Mouse (Mus musculus): ENCODE data around the gene Anapc2. TPM values are rescaled to one million over a fixed set of nuclear protein-coding genes. Genes with fewer than 3 reads are reported as not detected.

The Anapc2 gene
- total and polyA plus RNA-seq, 2 experiments from 2014 or later: 37.9 to 108 TPM

DNA sequence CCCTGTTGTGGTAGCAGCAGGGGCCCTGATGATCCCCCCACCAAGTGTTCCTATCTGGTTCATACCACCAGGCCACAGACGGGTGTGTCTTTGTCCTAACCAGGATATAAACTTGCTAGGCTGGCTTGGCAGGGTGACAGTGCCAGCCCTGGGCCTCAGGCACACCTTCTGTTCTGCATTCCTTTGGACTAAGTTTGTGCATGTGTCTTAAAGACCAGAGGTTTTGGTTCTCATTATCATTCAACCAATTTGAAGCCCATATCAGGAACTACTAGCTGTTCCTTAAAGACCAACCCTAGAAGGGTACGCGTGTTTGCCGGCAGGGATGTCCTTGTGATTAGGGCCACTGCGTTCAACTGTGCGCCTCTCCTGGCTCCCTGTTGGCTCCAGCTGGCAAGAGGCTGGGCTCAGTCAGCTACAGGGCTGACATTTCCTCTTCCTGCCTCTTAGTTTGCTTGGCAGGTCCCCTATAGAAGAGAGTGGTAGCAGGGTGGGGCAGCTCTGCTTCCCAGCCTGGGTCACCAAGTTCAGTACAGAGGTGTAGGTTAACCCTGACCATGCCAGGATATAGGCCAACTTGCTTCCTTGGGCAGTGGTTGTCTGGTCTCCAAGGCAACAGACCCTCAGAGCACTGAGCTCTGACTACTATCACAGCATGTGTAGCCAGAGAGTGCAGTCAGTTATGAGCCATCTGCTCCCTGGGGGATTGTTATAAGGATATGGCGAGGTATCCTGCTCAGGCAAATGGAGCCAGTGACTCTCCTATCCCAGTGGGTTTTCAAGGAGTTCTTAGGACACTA, 14.8 kb downstream of the Anapc2 start:
- no peaks in the 10 kb centered on the region for H3K9me3 ChIP-seq (ENCODE audit: low read length)
- H3K9ac ChIP-seq: no peak overlapping the region
- H3K27ac ChIP-seq (ENCODE audit: low read depth, low read length): no peak overlapping the region
- peaks cover 24% of the 10 kb centered on the region; the same call in 1 of the 2 replicates for H3K27me3 ChIP-seq (ENCODE audit: insufficient read depth, low read length)
- WGBS: 49% methylated on average over 7 of the region's 7 CpGs
- no peak overlapping the region for H3K4me3 ChIP-seq (ENCODE audit: low read depth, low read length)
- no peak overlapping the region for H3K4me2 ChIP-seq (ENCODE audit: low read depth)
- DNase-seq (no peak), ATAC-seq (peak; percentile 32; the same call in 1 of the 2 replicates)
- peaks cover 8% of the 10 kb centered on the region; the same call in 1 of the 2 replicates for H3K4me1 ChIP-seq (ENCODE audit: insufficient read depth)
- peaks cover 38% of the 10 kb centered on the region for H3K36me3 ChIP-seq (ENCODE audit: insufficient read depth)
- TF ChIP-seq CTCF (IDR thresholded peaks at IDR 0.05; ENCODE audit: low read depth): no peak

DNA sequence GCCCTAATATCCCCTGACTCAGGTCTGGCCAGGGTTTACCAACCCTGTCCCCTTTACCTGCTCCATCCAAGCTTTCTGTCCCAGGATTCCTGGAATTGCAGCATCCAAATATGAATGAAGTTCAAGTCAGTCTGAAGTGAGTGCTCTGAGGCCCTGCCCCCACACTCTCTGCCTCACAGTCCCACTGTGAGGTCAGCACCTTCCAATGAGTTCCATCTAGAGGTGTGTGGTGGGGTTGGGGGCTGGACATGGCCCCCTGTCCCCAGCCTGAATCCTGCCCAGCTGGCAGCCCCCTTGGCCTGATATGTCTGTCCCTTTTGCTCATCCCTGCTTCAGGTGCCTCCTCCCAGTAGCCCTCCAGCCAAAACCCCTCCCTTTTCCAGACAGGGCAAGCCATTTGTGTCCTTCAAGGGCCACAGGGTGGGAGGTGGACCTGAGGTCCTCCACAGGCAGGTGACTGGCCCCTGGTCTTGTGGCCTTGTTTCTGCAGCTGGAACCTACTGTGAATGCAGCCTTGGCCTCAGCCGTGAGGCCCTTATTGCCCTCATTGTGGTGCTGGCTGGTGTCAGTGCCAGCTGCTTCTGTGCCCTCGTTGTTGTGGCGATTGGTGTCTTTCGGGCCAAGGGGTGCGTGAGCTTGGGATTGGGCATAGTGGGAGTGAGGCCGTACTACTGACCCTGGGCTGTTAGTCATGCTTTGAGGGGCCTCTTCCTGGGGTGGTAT, 15.8 kb downstream of the Anapc2 start, which contains the start of gene Tmem210:
TSS of gene Tmem210 (plus strand) at position 219 of the 723 bp plus-strand sequence.
- DNase-seq (no peak), ATAC-seq (no peak)
- Histone ChIP-seq H3K27me3 (ENCODE audit: insufficient read depth, low read length) (peaks cover 33% of the 10 kb centered on the region), H3K9ac (no peak within 1 kb of the TSS), H3K27ac (ENCODE audit: low read depth, low read length) (no peak within 1 kb of the TSS), H3K4me1 (ENCODE audit: insufficient read depth) (peaks cover 8% of the 10 kb centered on the region; the same call in 1 of the 2 replicates), H3K4me3 (ENCODE audit: low read depth, low read length) (no peak within 1 kb of the TSS), H3K9me3 (ENCODE audit: low read length) (no peaks in the 10 kb centered on the region), H3K36me3 (ENCODE audit: insufficient read depth) (peaks cover 28% of the 10 kb centered on the region), H3K4me2 (ENCODE audit: low read depth) (no peak within 1 kb of the TSS)
- WGBS: 81% methylated on average over 6 of the region's 6 CpGs
- TF ChIP-seq CTCF (IDR thresholded peaks at IDR 0.05; ENCODE audit: low read depth): no peak

DNA sequence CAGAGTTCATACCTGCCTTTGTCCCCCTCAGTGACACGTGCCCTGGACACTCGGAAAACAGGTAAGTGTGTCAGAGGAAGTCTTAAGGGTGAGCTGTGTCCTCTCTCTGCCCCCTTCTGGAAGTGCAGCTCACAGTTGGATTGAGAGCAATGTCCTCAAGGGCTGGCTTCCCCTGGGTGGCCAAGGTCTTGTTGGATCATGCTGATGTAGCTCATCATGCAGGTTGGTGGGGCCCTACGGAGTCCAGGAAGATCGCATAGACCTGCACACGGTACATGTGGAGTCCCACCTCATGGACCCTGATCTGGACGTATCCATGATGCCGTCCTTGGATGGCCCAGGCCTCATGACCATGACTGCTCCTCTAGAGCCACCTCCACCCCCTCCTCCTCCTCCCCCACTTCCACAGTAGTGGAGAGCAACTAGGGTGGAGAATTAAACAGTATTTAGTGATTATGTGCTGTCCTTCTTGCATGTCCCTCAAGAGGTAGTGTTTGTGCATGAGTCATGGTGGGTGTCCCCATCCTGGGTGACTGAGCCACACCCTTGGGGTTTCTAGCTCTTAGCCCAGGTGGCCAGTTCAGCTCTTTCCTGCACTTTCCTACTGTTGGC, 16.6 kb downstream of the Anapc2 start:
- Histone ChIP-seq H3K4me3 (ENCODE audit: low read depth, low read length) (no peak overlapping the region), H3K27ac (ENCODE audit: low read depth, low read length) (no peak overlapping the region), H3K36me3 (ENCODE audit: insufficient read depth) (peaks cover 25% of the 10 kb centered on the region), H3K9me3 (ENCODE audit: low read length) (no peaks in the 10 kb centered on the region), H3K9ac (no peak overlapping the region), H3K27me3 (ENCODE audit: insufficient read depth, low read length) (peaks cover 37% of the 10 kb centered on the region), H3K4me2 (ENCODE audit: low read depth) (no peak overlapping the region), H3K4me1 (ENCODE audit: insufficient read depth) (peaks cover 8% of the 10 kb centered on the region; the same call in 1 of the 2 replicates)
- TF ChIP-seq CTCF (IDR thresholded peaks at IDR 0.05; ENCODE audit: low read depth): 0 out of 2 replicates have a peak, but pooled peaks have one; percentile 4
- WGBS: 86% methylated on average over 7 of the region's 7 CpGs
- no peak for ATAC-seq
- DNase-seq: no peak

DNA sequence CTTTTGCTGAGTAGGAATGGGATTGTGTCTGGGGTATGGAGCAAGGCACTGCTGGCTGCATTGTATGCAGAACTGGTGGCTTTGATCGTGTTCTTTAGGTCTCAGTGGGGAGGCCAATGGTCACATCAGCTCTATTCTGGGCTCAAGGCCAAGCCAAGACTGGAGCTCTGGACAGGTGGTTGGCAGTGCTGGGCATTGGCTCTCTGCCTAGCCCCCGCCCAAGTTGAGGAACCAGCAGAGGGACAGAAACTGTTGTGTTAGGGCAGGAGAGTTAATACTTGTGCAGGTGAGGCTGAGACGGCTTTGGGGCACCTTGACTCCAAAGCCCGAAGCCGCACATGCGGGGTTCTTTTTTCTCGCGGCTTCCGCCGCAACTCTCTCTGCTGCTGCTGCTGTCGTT, 17.4 kb downstream of the Anapc2 start, which contains the start of gene Lrrc26:
TSS of gene Lrrc26 (plus strand) at position 265 of the 400 bp plus-strand sequence.
- Histone ChIP-seq H3K4me2 (ENCODE audit: low read depth) (peak within 1 kb of the TSS; percentile 60), H3K36me3 (ENCODE audit: insufficient read depth) (peaks cover 23% of the 10 kb centered on the region), H3K9me3 (ENCODE audit: low read length) (no peaks in the 10 kb centered on the region), H3K9ac (peak within 1 kb of the TSS; percentile 48), H3K4me3 (ENCODE audit: low read depth, low read length) (peak within 1 kb of the TSS; percentile 28), H3K27me3 (ENCODE audit: insufficient read depth, low read length) (peaks cover 39% of the 10 kb centered on the region), H3K4me1 (ENCODE audit: insufficient read depth) (peaks cover 8% of the 10 kb centered on the region; the same call in 1 of the 2 replicates), H3K27ac (ENCODE audit: low read depth, low read length) (no peak within 1 kb of the TSS)
- TF ChIP-seq CTCF (IDR thresholded peaks at IDR 0.05; ENCODE audit: low read depth): no peak
- DNase-seq (no peak), ATAC-seq (no peak)
- 7% methylated on average over 11 of the region's 11 CpGs for WGBS

DNA sequence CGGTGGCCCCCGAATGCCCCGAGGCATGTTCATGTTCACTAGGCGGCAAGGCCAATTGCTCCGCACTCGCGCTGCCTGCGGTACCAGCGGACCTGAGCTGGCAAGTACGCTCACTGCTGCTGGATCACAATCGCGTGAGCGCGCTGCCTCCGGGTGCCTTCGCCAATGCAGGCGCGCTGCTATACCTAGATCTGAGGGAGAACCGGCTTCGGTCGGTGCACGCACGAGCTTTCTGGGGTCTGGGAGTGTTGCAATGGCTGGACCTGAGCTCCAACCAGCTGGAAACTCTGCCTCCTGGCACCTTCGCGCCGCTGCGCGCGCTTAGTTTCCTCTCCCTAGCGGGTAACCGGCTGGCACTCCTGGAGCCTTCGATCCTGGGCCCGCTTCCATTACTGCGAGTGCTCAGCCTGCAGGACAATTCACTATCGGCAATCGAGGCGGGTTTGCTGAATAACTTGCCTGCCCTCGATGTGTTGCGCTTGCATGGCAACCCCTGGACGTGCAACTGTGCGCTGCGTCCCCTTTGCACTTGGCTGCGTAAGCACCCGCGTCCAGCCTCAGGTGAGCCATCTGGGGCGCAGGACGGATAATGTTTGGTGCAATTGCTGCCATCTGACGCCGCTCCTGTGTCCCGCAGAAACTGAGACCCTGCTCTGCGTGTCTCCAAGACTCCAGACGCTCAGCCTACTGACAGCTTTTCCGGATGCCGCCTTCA, 18.0 kb downstream of the Anapc2 start:
- Histone ChIP-seq H3K9ac (peak overlapping the region; percentile 48), H3K36me3 (ENCODE audit: insufficient read depth) (peaks cover 22% of the 10 kb centered on the region), H3K4me3 (ENCODE audit: low read depth, low read length) (peak overlapping the region; percentile 28), H3K27me3 (ENCODE audit: insufficient read depth, low read length) (peaks cover 39% of the 10 kb centered on the region), H3K9me3 (ENCODE audit: low read length) (no peaks in the 10 kb centered on the region), H3K27ac (ENCODE audit: low read depth, low read length) (no peak overlapping the region), H3K4me2 (ENCODE audit: low read depth) (peak overlapping the region; percentile 60), H3K4me1 (ENCODE audit: insufficient read depth) (peaks cover 8% of the 10 kb centered on the region; the same call in 1 of the 2 replicates)
- WGBS: 1% methylated on average over 54 of the region's 54 CpGs
- peak; percentile 78 for DNase-seq
- no peak for TF ChIP-seq CTCF (IDR thresholded peaks at IDR 0.05; ENCODE audit: low read depth)
- peak; percentile 58 for ATAC-seq

DNA sequence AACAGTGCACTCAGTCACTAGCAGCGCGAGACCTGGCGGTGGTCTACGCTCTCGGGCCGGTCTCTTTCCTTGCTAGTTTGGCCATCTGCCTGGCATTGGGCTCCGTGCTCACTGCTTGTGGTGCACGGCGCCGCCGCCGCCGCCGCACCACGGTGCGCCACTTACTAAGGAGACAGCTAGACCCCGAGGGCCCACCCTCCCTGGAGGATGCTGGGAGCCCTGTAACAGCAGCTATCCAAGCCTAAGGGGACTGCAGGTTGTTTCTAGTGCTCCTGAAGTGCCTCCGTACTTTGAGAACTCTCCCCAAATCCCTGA, 18.5 kb downstream of the Anapc2 start:
- peak; percentile 57 for ATAC-seq

More for the DNA sequence above, 18.5 kb downstream of the Anapc2 start:
- Histone ChIP-seq H3K9ac (peak overlapping the region; percentile 48; the same call in 1 of the 2 replicates), H3K4me3 (ENCODE audit: low read depth, low read length) (peak overlapping the region; percentile 28), H3K9me3 (ENCODE audit: low read length) (no peaks in the 10 kb centered on the region), H3K36me3 (ENCODE audit: insufficient read depth) (peaks cover 22% of the 10 kb centered on the region), H3K27me3 (ENCODE audit: insufficient read depth, low read length) (peaks cover 39% of the 10 kb centered on the region), H3K4me2 (ENCODE audit: low read depth) (peak overlapping the region; percentile 60), H3K4me1 (ENCODE audit: insufficient read depth) (peaks cover 8% of the 10 kb centered on the region; the same call in 1 of the 2 replicates), H3K27ac (ENCODE audit: low read depth, low read length) (no peak overlapping the region)
- DNase-seq: peak; percentile 66
- no peak for TF ChIP-seq CTCF (IDR thresholded peaks at IDR 0.05; ENCODE audit: low read depth)
- WGBS: under 1% methylated on average over 18 of the region's 18 CpGs
